Mouse (Mus musculus): Measurements from ENCODE around the gene Bnipl. TPM values are rescaled to one million over a fixed set of nuclear protein-coding genes. Genes with fewer than 3 reads are reported as not detected.

The Bnipl gene
- polyA plus RNA-seq, 1 experiment from 2014 or later = 0.23 TPM

GRCm38 (mm10) chr3:95228148-95228893 lies 22.7 kb downstream of the Bnipl start, which contains the start of gene Cdc42se1:
Gene Cdc42se1, plus strand, starts transcription at chr3:95228732.
- Histone ChIP-seq H3K36me3 (ENCODE audit: control insufficient read depth, insufficient read depth) (peaks cover 22% of the 10 kb centered on the region), H3K27ac (ENCODE audit: low read length) (peak within 1 kb of the TSS; percentile 98), H3K9ac (replicated peaks; ENCODE audit: low read depth, low read length) (peak within 1 kb of the TSS; percentile 91), H3K4me1 (replicated peaks; ENCODE audit: control insufficient read depth, insufficient read depth, low read length) (peaks cover 48% of the 10 kb centered on the region), H3K9me3 (ENCODE audit: control insufficient read depth, low read length) (no peaks in the 10 kb centered on the region), H3K4me2 (ENCODE audit: low read length) (peak within 1 kb of the TSS; percentile 74), H3K4me3 (replicated peaks; ENCODE audit: low read length) (peak within 1 kb of the TSS; percentile 84), H3K27me3 (replicated peaks; ENCODE audit: control insufficient read depth, insufficient read depth, low read length) (no peaks in the 10 kb centered on the region)
- ATAC-seq = peak; percentile 92
- under 1% methylated on average over 59 of the region's 64 CpGs for WGBS

DNA sequence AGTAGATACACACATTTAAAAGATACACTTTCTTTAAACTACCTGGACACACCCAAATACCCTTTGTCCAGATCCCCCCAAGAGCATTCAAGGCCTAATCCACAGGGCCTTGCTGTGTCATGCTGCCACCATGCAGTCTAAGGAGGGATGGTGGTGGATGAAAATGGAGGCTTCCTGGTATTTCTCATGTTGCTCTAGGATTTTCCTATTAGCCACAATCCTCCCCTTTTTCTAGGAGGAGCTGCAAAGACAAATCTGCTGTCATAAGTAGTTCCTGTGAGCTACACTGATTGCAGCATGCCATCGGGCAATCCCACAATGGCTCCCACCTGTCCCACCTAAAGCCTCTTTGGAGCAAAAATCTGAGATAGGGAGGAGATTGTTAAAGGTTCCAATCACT lies 23.8 kb downstream of the Bnipl start:
- 0% methylated on average over 1 of the region's 1 CpGs for WGBS
- Histone ChIP-seq H3K9ac (replicated peaks; ENCODE audit: low read depth, low read length) (peak overlapping the region; percentile 91), H3K4me3 (replicated peaks; ENCODE audit: low read length) (peak overlapping the region; percentile 84), H3K27ac (ENCODE audit: low read length) (peak overlapping the region; percentile 98), H3K36me3 (ENCODE audit: control insufficient read depth, insufficient read depth) (peaks cover 22% of the 10 kb centered on the region), H3K4me2 (ENCODE audit: low read length) (peak overlapping the region; percentile 74), H3K9me3 (ENCODE audit: control insufficient read depth, low read length) (no peaks in the 10 kb centered on the region), H3K4me1 (replicated peaks; ENCODE audit: control insufficient read depth, insufficient read depth, low read length) (peaks cover 57% of the 10 kb centered on the region), H3K27me3 (replicated peaks; ENCODE audit: control insufficient read depth, insufficient read depth, low read length) (no peaks in the 10 kb centered on the region)
- ATAC-seq = no peak

DNA sequence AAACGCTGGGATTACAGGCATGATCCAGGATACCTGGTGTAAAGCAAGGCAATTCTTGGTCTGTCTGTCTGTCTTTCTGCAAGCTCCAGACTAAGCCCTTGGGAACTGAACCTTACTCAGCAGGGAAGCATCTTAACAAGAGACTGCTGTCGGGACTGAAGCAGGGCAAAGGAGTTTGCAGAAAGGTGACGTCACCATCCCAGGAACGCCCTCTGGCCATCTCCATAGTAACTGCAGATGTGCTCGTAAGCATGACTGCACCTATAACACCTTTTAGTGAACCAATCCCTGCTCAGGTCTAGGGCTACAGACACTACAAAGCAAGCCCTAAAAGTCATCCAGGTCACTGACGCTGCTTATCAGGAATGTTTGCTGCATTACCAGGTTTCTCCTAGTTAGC lies 26.7 kb downstream of the Bnipl start:
- Histone ChIP-seq H3K4me3 (replicated peaks; ENCODE audit: low read length) (no peak overlapping the region), H3K27me3 (replicated peaks; ENCODE audit: control insufficient read depth, insufficient read depth, low read length) (no peaks in the 10 kb centered on the region), H3K4me1 (replicated peaks; ENCODE audit: control insufficient read depth, insufficient read depth, low read length) (peaks cover 37% of the 10 kb centered on the region), H3K36me3 (ENCODE audit: control insufficient read depth, insufficient read depth) (peaks cover 31% of the 10 kb centered on the region), H3K4me2 (ENCODE audit: low read length) (peak overlapping the region; percentile 28), H3K9ac (replicated peaks; ENCODE audit: low read depth, low read length) (no peak overlapping the region), H3K27ac (ENCODE audit: low read length) (no peak overlapping the region), H3K9me3 (ENCODE audit: control insufficient read depth, low read length) (no peaks in the 10 kb centered on the region)
- no peak for ATAC-seq
- 11% methylated on average over 6 of the region's 6 CpGs for WGBS

GRCm38 (mm10) chr3:95223041-95223440 lies 28.0 kb downstream of the Bnipl start:
- no peak overlapping the region for H3K9ac ChIP-seq (replicated peaks; ENCODE audit: low read depth, low read length)
- ATAC-seq = no peak
- H3K9me3 ChIP-seq (ENCODE audit: control insufficient read depth, low read length) = no peaks in the 10 kb centered on the region
- H3K4me3 ChIP-seq (replicated peaks; ENCODE audit: low read length) = no peak overlapping the region
- peaks cover 33% of the 10 kb centered on the region for H3K36me3 ChIP-seq (ENCODE audit: control insufficient read depth, insufficient read depth)
- no peak overlapping the region for H3K27ac ChIP-seq (ENCODE audit: low read length)
- peaks cover 40% of the 10 kb centered on the region for H3K4me1 ChIP-seq (replicated peaks; ENCODE audit: control insufficient read depth, insufficient read depth, low read length)
- WGBS = 95% methylated on average over 2 of the region's 2 CpGs
- H3K4me2 ChIP-seq (ENCODE audit: low read length) = no peak overlapping the region
- no peaks in the 10 kb centered on the region for H3K27me3 ChIP-seq (replicated peaks; ENCODE audit: control insufficient read depth, insufficient read depth, low read length)

- H3K4me2 ChIP-seq (ENCODE audit: low read length) = peak overlapping the region; percentile 67
- H3K9ac ChIP-seq (replicated peaks; ENCODE audit: low read depth, low read length) = no peak overlapping the region
- peak overlapping the region; percentile 77; the same call in 1 of the 2 replicates for H3K4me3 ChIP-seq (replicated peaks; ENCODE audit: low read length)
- no peaks in the 10 kb centered on the region for H3K27me3 ChIP-seq (replicated peaks; ENCODE audit: control insufficient read depth, insufficient read depth, low read length)
- ATAC-seq = no peak
- peak overlapping the region; percentile 97 for H3K27ac ChIP-seq (ENCODE audit: low read length)
- peaks cover 24% of the 10 kb centered on the region for H3K4me1 ChIP-seq (replicated peaks; ENCODE audit: control insufficient read depth, insufficient read depth, low read length)
- no peaks in the 10 kb centered on the region for H3K9me3 ChIP-seq (ENCODE audit: control insufficient read depth, low read length)
- 84% methylated on average over 6 of the region's 6 CpGs for WGBS
- H3K36me3 ChIP-seq (ENCODE audit: control insufficient read depth, insufficient read depth) = peaks cover 30% of the 10 kb centered on the region
Observed at GRCm38 (mm10) chr3:95218466-95219137, 32.4 kb downstream of the Bnipl start.

DNA sequence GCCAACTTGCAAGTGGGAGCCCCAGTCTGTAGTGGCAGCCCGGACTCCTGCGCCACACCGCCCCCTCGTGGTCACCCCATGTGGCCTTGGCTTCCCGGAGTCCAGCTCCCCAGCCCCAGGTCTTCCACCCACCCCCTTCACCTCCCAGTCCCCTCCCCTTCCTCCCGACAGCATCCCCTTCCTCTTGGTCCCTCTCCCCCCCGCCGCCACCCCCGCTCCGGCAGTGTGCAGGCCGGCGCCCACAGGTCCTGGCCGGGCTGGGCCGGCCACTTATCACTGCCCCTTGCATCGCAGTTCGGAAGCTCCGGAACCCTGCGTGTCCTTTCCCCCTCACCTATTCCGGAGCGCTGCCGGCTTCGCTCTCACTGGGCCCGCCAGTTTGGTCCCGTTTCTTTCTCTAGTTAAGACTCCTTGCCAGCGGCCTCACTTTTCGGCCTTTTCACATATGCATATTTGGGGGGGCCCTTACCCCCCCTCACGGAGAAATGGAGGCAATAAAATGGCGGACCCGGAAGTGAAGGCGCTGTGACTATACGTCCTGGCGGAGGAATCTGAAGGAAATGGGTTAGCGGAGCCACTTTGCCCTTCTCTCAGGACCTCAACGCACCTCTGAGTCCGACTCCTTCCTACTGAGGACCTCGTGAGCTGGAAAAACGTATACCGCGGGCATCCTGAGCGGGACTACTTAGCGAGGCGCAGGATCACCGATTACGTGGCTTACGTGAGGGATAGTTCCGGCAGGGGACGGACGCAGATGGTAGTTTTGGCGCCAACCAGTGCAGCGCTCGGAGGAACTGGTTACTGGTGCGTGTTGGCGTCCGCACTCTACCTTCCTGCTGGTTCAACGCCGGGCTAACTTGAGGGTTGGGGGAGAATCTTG lies 33.5 kb downstream of the Bnipl start, which contains the start of gene Gabpb2:
Gene Gabpb2, minus strand, starts transcription at position 662 of the 880 bp plus-strand sequence.
- no peaks in the 10 kb centered on the region for H3K27me3 ChIP-seq (replicated peaks; ENCODE audit: control insufficient read depth, insufficient read depth, low read length)
- peak; percentile 87 for ATAC-seq
- H3K4me1 ChIP-seq (replicated peaks; ENCODE audit: control insufficient read depth, insufficient read depth, low read length) = peaks cover 18% of the 10 kb centered on the region
- H3K4me2 ChIP-seq (ENCODE audit: low read length) = peak within 1 kb of the TSS; percentile 67
- peak within 1 kb of the TSS; percentile 89 for H3K9ac ChIP-seq (replicated peaks; ENCODE audit: low read depth, low read length)
- no peaks in the 10 kb centered on the region for H3K9me3 ChIP-seq (ENCODE audit: control insufficient read depth, low read length)
- H3K4me3 ChIP-seq (replicated peaks; ENCODE audit: low read length) = peak within 1 kb of the TSS; percentile 77
- H3K27ac ChIP-seq (ENCODE audit: low read length) = peak within 1 kb of the TSS; percentile 97
- WGBS = 1% methylated on average over 56 of the region's 56 CpGs
- peaks cover 20% of the 10 kb centered on the region for H3K36me3 ChIP-seq (ENCODE audit: control insufficient read depth, insufficient read depth)

DNA sequence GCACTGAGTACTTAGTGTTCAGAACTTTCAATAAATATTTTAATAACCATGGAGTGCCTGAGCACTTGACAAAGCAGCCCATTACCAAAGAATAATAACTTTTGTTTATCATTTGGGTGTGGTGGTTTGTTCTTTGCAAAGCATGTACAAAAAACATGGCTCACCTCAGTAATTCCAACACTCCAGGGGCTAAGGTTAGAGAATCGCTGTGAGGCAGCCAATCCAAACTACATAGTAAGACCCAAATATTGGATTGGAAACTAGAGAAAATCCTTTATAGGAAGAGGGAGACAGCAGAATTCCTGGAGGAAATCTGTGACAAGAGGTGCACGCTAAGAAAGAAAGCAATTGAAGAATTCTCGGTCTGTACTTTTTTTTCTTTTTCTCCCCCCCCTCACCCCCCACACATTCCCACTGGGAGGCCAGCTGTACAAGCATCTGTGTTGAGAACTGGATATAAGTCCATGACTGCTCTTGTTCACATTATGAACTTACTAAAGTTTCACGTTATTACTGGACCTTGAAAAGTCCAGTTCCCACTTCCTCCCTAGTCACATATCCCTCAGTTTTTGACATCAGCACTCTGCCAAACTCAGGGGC lies 34.2 kb downstream of the Bnipl start:
- peaks cover 17% of the 10 kb centered on the region for H3K36me3 ChIP-seq (ENCODE audit: control insufficient read depth, insufficient read depth)
- no peaks in the 10 kb centered on the region for H3K27me3 ChIP-seq (replicated peaks; ENCODE audit: control insufficient read depth, insufficient read depth, low read length)
- H3K4me3 ChIP-seq (replicated peaks; ENCODE audit: low read length) = peak overlapping the region; percentile 77
- WGBS = 16% methylated on average over 4 of the region's 4 CpGs
- H3K4me2 ChIP-seq (ENCODE audit: low read length) = peak overlapping the region; percentile 67
- H3K9me3 ChIP-seq (ENCODE audit: control insufficient read depth, low read length) = no peaks in the 10 kb centered on the region
- no peak for ATAC-seq
- peak overlapping the region; percentile 97 for H3K27ac ChIP-seq (ENCODE audit: low read length)
- peaks cover 14% of the 10 kb centered on the region for H3K4me1 ChIP-seq (replicated peaks; ENCODE audit: control insufficient read depth, insufficient read depth, low read length)
- peak overlapping the region; percentile 89 for H3K9ac ChIP-seq (replicated peaks; ENCODE audit: low read depth, low read length)

DNA sequence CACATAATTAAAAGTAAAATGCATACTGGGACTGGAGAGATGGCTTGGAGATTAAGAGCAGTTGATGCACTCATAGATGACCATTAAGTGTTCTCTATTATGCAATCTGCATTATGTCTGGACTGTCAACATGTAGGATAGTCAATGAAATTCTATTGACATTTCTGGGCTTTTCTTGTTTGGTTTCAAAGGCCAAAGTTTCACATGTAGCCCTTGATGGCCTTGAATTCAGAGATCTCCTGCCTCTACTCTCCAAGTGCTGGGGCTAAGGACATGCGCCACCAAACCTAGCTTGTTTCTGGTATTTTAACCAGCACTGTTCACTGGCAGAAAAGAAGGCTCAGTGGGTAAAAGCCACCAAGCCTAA lies 37.4 kb downstream of the Bnipl start:
- 93% methylated on average over 1 of the region's 1 CpGs for WGBS
- H3K4me3 ChIP-seq (replicated peaks; ENCODE audit: low read length) = no peak overlapping the region
- ATAC-seq = no peak
- H3K9me3 ChIP-seq (ENCODE audit: control insufficient read depth, low read length) = no peaks in the 10 kb centered on the region
- H3K4me2 ChIP-seq (ENCODE audit: low read length) = no peak overlapping the region
- H3K9ac ChIP-seq (replicated peaks; ENCODE audit: low read depth, low read length) = no peak overlapping the region
- no peaks in the 10 kb centered on the region for H3K27me3 ChIP-seq (replicated peaks; ENCODE audit: control insufficient read depth, insufficient read depth, low read length)
- H3K4me1 ChIP-seq (replicated peaks; ENCODE audit: control insufficient read depth, insufficient read depth, low read length) = peaks cover 14% of the 10 kb centered on the region
- H3K36me3 ChIP-seq (ENCODE audit: control insufficient read depth, insufficient read depth) = 0 out of 2 replicates have a peak, but pooled peaks cover 4% of the 10 kb centered on the region
- no peak overlapping the region for H3K27ac ChIP-seq (ENCODE audit: low read length)

All from forebrain, embryonic 16.5 days (tissue).